Comparison of ENCODE assay signal across 8 mouse cellular contexts in the genomic region with DNA sequence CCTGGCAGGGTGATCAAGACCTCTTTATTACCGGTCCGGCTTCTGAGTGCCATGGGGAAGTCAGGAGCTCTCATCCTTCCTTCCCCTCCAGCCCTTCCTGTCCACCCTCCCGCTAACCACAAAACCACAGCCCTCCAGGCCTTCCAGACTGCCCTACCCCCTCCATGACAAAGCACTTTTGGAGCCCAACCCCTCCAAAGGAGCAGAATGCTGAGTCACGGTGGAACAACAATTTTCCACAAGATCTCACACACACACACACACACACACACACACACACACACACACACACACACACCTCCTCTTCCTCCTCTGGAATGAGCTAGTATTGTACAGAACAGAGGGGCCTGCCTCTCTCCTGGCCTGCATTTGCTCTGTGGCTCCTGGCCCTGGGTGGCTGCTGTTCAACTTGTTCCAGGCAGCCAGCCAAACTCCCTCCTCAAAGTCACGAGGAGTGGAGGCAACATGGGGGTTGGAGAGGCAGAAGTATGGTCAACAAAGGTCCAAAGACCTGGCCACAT. TPM values are rescaled to one million over a fixed set of nuclear protein-coding genes. Genes with fewer than 3 reads are reported as not detected.
DNase-seq lines count a peak whose midpoint lies in the region; ATAC-seq lines count a peak whose summit lies in the region.
"Had no signal": no experiment of that assay in that cellular context is flagged by ENCODE, and none has a peak within 500 bp of the region (broad histone marks: within the 10 kb centered on the region; RNA-seq: fewer than 3 reads in every experiment).

No protein-coding gene starts in this region.

- H3K4me1 ChIP-seq in stomach, embryonic 16.5 days (ENCODE audit: control insufficient read depth, insufficient read depth, low read length), result peaks cover 19% of the 10 kb centered on the region; the same call in 1 of the 2 replicates

- H3K9ac ChIP-seq in stomach, embryonic 16.5 days (ENCODE audit: low read length), result no peak overlapping the region
- H3K9ac ChIP-seq: hindbrain, embryonic 15.5 days had no signal

- peak overlapping the region; percentile 46; the same call in 1 of the 2 replicates for H3K27ac ChIP-seq in stomach, embryonic 16.5 days (ENCODE audit: low read length)
- H3K27ac ChIP-seq: hindbrain, embryonic 15.5 days had no signal

- H3K4me3 ChIP-seq in stomach, embryonic 16.5 days (replicated peaks; ENCODE audit: low read length), result no peak overlapping the region
- H3K4me3 ChIP-seq: hindbrain, embryonic 15.5 days had no signal

- ATAC-seq in stomach, embryonic 16.5 days (ENCODE audit: insufficient read depth, low FRiP score), result no peak

- no peak overlapping the region for H3K4me2 ChIP-seq in stomach, embryonic 16.5 days (ENCODE audit: low read depth, low read length)
- H3K4me2 ChIP-seq: hindbrain, embryonic 15.5 days had no signal

- H3K27me3 ChIP-seq in stomach, embryonic 16.5 days (ENCODE audit: control insufficient read depth, insufficient read depth, low read length), result no peaks in the 10 kb centered on the region
- H3K27me3 ChIP-seq: hindbrain, embryonic 15.5 days had no signal

- peak; percentile 40 for DNase-seq in urinary bladder, postnatal 10 days (ENCODE audit: low spot score)
- DNase-seq in urinary bladder, adult 2 months (ENCODE audit: low spot score), result no peak
- peak; percentile 88 for DNase-seq in c-Kit-positive CD71-positive TER-119-positive erythroid progenitor cells, embryonic 14.5 days (ENCODE audit: low spot score)
- DNase-seq in heart, adult 8-10 months (ENCODE audit: low spot score), result peak; percentile 84
- DNase-seq in layer of hippocampus, adult 8-10 months (ENCODE audit: low spot score in 2 of 2), result peak; percentile 70 to 83
- DNase-seq in lung, postnatal 14 days, result peak; percentile 87

- H3K36me3 ChIP-seq in stomach, embryonic 16.5 days (ENCODE audit: control insufficient read depth, insufficient read depth, low read length), result no peaks in the 10 kb centered on the region
- H3K36me3 ChIP-seq: hindbrain, embryonic 15.5 days had no signal

- WGBS in stomach, embryonic 16.5 days, result 46% methylated on average over 5 of the region's 5 CpGs

- no peaks in the 10 kb centered on the region for H3K9me3 ChIP-seq in stomach, embryonic 16.5 days (replicated peaks; ENCODE audit: control insufficient read depth, low read length)
- H3K9me3 ChIP-seq: hindbrain, embryonic 15.5 days had no signal

RNA-seq across cellular contexts. Expression of a gene that starts 1.9 kb away (rescaled TPM):
- polyA plus RNA-seq in urinary bladder, adult 2 months (2012; rRNA removed), result 2,402 and 3,491 TPM in 2 replicates
- 1,000 to 10,000 TPM; 2,773 to 3,210 (median 2,950) TPM for total RNA-seq in heart, adult 8-10 months (2022)
- total RNA-seq in layer of hippocampus, adult 8-10 months (2022), result 1,000 to 10,000 TPM; 3,051 to 4,196 (median 3,526) TPM
- polyA plus RNA-seq in stomach, embryonic 16.5 days (2015; fragmentation: Nextera tagmentation; extraction: Ambion mirVana), result 1,902 and 2,108 TPM in 2 replicates

RNA-seq across cellular contexts. Expression of a gene that starts 22.9 kb away (rescaled TPM):
- 3.8 and 4.2 TPM in 2 replicates for polyA plus RNA-seq in urinary bladder, adult 2 months (2012; rRNA removed)
- total RNA-seq in heart, adult 8-10 months (2022), result under 1 TPM in 2 of 4 experiments, not detected in 2; 0.14 to 0.65 TPM
- 1 to 10 TPM in 2 of 4 experiments, under 1 TPM in 2; 0.76 to 2.1 (median 1.1) TPM for total RNA-seq in layer of hippocampus, adult 8-10 months (2022)
- 0.61 and 0.64 TPM in 2 replicates for polyA plus RNA-seq in stomach, embryonic 16.5 days (2015; fragmentation: Nextera tagmentation; extraction: Ambion mirVana)

RNA-seq across cellular contexts. Expression of a gene that starts 23.0 kb away (rescaled TPM):
- 22.0 and 23.6 TPM in 2 replicates for polyA plus RNA-seq in urinary bladder, adult 2 months (2012; rRNA removed)
- total RNA-seq in heart, adult 8-10 months (2022), result 1 to 10 TPM; 6.3 to 8.1 (median 7.5) TPM
- total RNA-seq in layer of hippocampus, adult 8-10 months (2022), result 10 to 100 TPM in 3 of 4 experiments, 1 to 10 TPM in 1; 9.4 to 20.4 (median 14.0) TPM
- polyA plus RNA-seq in stomach, embryonic 16.5 days (2015; fragmentation: Nextera tagmentation; extraction: Ambion mirVana), result 33.7 and 38.1 TPM in 2 replicates
